Mouse (Mus musculus) cerebellum, adult 11 months (tissue): ENCODE results near the gene Sdr42e1.
A peak's percentile ranks its signal among the peaks of the same experiment; 100 is the strongest.

Experiments
- DNase-seq: peaks from one replicate; pipeline ENCODE4 v3.0.0; 2022

The Sdr42e1 gene

GRCm38 (mm10) chr8:117660358-117661031, 13.0 kb downstream of the Sdr42e1 start:
- DNase-seq = no peak

- no peak for DNase-seq
Measured at GRCm38 (mm10) chr8:117658990-117659389, 14.5 kb downstream of the Sdr42e1 start.

GRCm38 (mm10) chr8:117652318-117652717, 21.2 kb downstream of the Sdr42e1 start:
- no peak for DNase-seq

- DNase-seq = no peak
Measured at GRCm38 (mm10) chr8:117646440-117646839, 27.0 kb downstream of the Sdr42e1 start.

GRCm38 (mm10) chr8:117646020-117646419, 27.5 kb downstream of the Sdr42e1 start:
- DNase-seq = no peak

GRCm38 (mm10) chr8:117645486-117645885, 28.0 kb downstream of the Sdr42e1 start:
- no peak for DNase-seq

- no peak for DNase-seq
Measured at GRCm38 (mm10) chr8:117639631-117640030, 33.9 kb downstream of the Sdr42e1 start.

GRCm38 (mm10) chr8:117637462-117637861, 36.0 kb downstream of the Sdr42e1 start:
- DNase-seq = no peak

- DNase-seq = no peak
Measured at GRCm38 (mm10) chr8:117634406-117634805, 39.1 kb downstream of the Sdr42e1 start.

- no peak for DNase-seq
Measured at GRCm38 (mm10) chr8:117632532-117632931, 41.0 kb downstream of the Sdr42e1 start.

- DNase-seq = no peak
Measured at GRCm38 (mm10) chr8:117627096-117627495, 46.4 kb downstream of the Sdr42e1 start.

- peak; percentile 38 for DNase-seq
Measured at GRCm38 (mm10) chr8:117626040-117626838, 47.2 kb downstream of the Sdr42e1 start.

- no peak for DNase-seq
Measured at GRCm38 (mm10) chr8:117612861-117613260, 60.6 kb downstream of the Sdr42e1 start.
